Mouse (Mus musculus) layer of hippocampus, adult 9-11 months (tissue): ENCODE measurements around the gene Chst14.

Experiments
- DNase-seq: peaks from one replicate; pipeline ENCODE4 v3.0.0; 2022

Gene Chst14

DNA sequence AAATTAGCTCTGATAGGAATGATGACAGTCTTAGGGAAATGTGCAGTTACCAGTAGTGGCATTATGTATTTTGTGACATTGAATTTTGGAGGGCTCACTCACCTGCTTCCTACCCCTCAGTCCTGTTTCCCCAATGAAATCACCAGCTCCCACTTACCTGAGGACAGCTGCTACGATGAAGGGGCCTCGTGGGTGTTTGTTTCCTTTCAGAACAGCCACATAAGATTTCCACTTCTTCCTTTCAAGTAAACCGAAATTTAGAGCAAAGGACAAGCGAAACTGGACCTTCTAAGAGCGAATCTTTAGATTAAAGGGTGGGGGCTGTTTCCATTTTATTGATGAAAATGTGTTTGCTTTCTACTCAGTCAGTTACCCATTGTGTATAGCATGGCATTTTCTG lies 45.8 kb downstream of the Chst14 start:
- no peak for DNase-seq

GRCm38 (mm10) chr2:118972687-118973376 lies 46.5 kb downstream of the Chst14 start:
- peak; percentile 77 for DNase-seq

DNA sequence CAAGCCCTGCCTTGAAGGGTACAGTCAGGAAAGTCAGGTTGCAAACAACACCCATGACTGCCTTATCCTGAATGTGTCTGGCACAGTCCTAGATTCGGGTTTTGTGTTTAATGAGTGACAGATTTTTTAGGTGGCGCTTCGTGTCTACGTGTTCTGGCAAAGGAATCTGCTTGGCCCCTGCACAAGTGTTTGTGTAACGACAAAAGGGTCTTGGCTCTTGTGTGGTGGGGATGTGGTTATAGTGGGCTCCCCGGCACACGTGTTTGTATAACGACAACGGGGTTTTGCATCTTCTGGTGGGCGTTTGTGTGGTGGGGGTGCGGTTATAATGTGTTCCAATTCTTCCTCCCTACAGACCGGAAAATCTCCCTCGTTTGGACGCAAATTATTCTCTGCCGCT lies 49.6 kb downstream of the Chst14 start:
- peak; percentile 27 for DNase-seq

GRCm38 (mm10) chr2:118976282-118976929 lies 50.1 kb downstream of the Chst14 start:
- DNase-seq: peak; percentile 78

- no peak for DNase-seq
These were observed 50.6 kb downstream of the Chst14 start for GRCm38 (mm10) chr2:118976941-118977340.

DNA sequence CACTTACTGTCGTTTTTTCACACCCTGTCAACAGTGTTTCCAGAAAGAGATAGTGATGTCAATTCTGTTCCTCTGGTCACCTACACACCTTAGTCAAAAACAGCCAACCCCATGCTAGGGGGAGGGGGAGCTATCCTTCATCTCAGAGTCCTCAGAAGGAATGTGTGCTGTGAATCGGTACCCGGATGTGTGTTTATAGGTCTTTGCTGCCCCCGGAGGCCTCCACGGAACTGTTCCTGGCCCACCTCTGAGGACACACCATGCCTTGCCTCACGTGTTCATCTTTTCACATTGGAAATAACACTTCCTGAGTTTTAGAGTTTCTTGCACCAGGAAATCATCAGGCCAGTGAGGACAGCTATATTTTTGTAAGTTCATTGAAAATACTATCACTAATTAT lies 51.8 kb downstream of the Chst14 start:
- DNase-seq: no peak
